Mouse (Mus musculus) spleen, postnatal 4 days (tissue): Measurements from ENCODE around the gene Gm13539.
"Not testable (repeated sequence)": the region's sequence is repeated elsewhere in the genome, so short reads cannot be mapped to it uniquely, and the experiment has no call there.

ENCODE experiments used
- DNase-seq, 2 experiments: peaks; one replicate each; pipeline ENCODE4 v3.0.0; 2022; ENCODE audit warnings: low spot score in 2 of 2

Gm13539 gene

GRCm38 (mm10) chr2:25781957-25782356 lies at the start of gene Gm13539:
Gene Gm13539, plus strand, starts transcription at chr2:25782257.
- DNase-seq: no peak

GRCm38 (mm10) chr2:25733199-25733930 lies 48.7 kb upstream of the Gm13539 start:
- DNase-seq: no peak

DNA sequence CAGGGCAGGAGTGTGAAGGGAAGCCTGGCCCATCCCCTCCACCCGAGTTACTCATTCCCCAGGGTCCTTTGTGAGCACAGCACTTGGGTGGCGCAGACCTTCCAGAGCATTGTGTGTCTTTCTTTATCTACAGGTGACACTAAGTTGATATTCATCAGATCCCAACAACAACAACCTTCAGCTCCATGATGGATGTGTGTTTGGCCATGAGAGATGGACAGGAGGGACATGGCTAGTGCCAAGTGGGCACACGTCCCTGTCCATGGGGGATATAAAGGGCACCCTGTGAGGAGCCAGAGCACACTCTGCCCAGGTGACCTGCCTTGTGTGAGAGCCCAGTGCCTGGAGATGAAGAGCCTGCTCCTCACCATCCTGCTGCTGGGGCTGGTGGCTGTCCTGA lies 45.3 kb upstream of the Gm13539 start, which contains the start of gene Obp2b:
Obp2b (plus strand) TSS at position 301 of the 400 bp plus-strand sequence.
- not testable (repeated sequence) for DNase-seq

DNA sequence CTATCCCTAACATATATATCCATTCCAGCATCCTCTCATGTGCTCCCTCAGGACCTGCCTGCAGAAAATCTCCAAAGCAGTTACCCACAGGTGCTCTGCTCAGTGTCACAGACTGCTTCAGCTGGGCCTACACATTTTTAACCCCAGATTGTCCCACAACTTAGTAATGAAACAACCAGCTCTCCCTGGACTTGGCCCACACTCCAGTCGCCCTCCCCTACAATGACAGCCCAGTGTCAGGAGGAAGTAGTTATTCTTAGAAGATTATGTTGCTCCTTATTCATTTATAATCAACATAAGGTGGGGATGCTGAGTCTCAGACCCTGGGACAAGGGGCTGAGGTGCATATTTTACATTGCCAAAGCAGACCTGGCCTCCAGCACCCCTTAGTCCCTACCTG lies 40.4 kb upstream of the Gm13539 start:
- no peak for DNase-seq

DNA sequence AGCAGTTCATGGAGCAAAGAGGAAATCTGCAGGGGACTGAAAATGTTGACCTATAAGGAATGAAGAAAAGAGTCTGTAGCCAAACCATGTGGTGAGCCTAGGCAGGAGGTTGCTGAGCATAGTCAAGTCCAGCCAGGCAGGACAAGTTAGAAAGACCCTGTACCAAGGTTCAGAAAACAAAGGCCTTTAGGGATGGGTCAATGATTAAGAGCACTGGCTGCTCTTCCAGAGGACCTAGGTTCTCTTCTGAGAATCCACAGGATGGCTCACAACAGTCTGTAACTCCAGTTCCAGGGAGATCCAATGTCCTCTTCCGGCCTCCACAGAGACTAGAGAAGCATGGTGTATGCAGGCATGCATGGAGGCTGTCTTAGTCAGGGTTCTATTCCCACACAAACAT lies 27.9 kb upstream of the Gm13539 start:
- peak in 1 of 2 experiments; percentile 20 for DNase-seq

DNA sequence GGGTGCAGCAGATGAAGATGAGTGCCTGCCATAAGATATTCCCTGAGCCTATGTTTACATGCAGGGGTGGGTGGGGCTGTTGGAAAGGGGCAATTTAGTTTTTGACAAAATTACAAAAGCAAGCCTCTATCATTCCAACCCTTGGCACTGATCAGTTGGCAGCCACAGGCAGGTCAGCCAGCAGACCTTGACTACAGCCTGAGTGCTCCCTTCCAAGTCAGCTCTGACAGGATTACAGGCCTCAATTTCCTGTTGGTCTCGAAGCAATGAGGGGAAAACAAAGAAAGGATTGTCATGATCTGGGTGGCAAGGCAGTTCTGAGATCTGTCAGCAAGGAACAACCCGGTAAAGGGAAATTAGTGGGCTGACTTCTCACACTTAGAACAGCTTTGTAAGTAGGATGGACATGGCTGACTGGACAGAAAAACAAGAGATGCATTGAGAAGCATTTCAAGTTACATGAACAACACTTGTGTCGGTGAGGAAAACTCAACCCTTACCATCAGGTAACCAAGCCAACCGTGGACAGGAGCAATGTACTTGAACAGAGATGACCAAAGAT lies 23.9 kb upstream of the Gm13539 start:
- DNase-seq: no peak

DNA sequence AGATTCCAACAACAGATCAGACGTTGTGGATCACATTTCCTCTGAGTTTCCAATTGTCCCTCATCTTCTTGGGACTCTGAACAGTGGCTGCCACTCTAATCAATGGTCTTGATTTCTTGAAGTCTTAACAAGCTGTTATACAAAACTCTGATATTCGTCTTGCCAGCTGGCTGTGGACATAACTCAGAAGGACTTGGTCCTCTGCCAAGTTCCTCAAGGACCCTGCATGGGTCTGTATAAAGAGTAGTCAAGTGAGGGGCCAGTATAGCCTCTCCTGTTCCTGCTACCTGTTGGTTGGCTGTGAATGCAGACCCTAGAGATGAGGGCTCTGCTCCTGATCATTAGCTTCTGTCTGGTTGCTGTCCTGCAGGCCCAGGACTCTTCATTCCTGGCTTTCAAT lies 16.8 kb upstream of the Gm13539 start, which contains the start of gene Lcn3:
Lcn3 (plus strand) TSS at position 301 of the 400 bp plus-strand sequence.
- DNase-seq: no peak

GRCm38 (mm10) chr2:25767764-25768163 lies 14.3 kb upstream of the Gm13539 start:
- no peak for DNase-seq

DNA sequence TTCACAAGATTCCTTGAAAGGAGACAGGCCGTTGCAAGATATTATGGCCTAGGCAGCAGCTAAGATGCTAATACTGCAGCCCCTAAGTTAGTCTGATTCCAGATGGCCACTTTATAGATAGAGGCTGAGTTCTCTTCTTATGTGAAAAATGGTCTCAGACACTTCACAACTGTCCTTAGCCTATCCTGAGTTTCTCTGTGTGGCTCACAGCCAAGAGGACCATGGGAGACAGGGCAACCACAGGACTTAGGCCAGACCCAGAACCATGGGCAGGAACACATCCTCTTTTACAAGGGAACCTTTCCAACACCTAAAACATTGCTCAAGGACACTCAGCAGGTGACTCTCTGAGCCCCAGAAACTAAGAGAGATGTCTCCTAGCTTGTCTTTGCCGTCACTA lies 8.6 kb upstream of the Gm13539 start:
- no peak for DNase-seq

- DNase-seq: no peak
These were observed 7.4 kb upstream of the Gm13539 start for GRCm38 (mm10) chr2:25774640-25775039.

DNA sequence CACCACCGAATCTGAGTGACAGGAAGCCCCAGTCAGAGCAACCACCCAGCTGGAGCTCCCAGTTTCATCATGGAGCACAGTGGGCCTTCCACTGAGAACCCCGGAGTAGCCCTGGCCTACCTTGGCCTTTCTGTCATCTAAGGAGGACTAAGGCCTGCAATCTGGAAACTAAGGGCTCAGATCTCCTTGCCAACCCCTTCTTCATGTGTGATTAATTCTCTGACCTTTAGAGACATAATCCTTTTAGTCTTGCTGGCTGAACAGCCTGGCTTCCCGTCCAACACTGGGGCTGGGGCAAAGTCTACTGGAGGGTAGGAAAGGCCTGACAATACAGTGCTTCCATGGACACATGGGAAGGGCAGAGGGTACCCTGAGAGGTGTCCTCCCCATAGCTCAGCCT lies 6.1 kb upstream of the Gm13539 start:
- DNase-seq: no peak

- DNase-seq: no peak
These were observed 5.3 kb upstream of the Gm13539 start, which contains the start of gene Lcn11 for GRCm38 (mm10) chr2:25776717-25777116. Gene Lcn11, plus strand, starts transcription at chr2:25777017.

DNA sequence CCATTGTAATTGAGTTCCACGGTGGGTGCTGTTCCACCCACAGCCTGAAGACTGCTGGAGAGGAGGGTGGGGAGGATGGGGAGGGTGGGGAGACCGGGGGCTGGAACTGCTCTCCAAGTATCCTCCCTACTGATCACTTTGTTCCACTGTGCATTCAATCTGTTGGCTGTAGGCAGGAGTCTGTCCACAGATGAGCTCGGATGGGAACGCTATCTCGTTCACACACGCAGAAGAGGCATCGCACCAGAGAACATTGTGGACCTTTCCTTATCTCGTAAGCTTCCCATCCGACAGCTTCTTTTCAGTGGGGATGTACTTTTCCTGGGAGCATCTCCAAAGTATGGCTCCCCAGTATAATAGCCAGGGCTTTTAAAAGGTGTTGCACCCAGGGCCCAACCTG lies 3.0 kb upstream of the Gm13539 start:
- no peak for DNase-seq

DNA sequence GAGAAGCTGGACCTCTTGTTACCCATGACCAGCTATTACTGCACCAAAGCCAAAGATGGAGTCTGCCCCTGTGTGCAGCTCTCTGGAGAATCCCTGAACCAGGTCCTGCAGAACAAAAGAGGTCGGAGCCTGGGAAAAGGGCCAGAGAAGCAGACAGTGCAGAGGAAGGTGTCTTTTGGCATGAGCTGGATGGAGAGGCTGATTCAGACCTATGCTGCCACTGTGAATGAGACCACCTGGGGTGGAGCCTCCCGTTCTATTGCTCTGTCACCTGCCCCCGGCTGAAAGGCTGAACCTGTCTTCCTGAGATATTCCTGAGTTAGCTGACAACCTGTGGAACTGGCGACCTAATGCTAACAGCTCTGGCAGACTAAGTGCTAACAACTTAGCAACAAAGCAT lies 1.1 kb upstream of the Gm13539 start:
- no peak for DNase-seq

GRCm38 (mm10) chr2:25785573-25786322 lies 3.7 kb downstream of the Gm13539 start:
- no peak for DNase-seq

- DNase-seq: no peak
These were observed 7.0 kb downstream of the Gm13539 start for GRCm38 (mm10) chr2:25789092-25789491.

GRCm38 (mm10) chr2:25797635-25798034 lies 15.6 kb downstream of the Gm13539 start:
- no peak for DNase-seq

DNA sequence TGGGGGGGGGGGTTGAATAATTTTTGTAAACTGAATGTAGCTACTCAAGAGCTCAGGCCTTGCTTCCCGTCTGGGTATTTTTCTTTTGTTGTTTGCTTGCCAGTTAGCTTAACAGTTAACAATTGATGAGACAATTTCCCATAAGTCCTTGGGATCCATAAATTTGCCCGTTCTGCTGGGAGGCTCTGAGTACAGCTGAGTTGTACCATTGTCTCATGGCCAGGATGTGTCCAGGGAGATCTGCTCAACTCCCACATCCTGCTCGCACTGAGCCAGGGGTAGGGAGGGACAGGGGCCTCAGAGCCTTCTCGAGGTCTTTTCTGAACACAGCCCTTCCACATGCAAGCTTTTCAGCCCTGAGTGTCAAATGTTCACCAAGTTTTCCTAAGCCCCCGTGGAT lies 16.0 kb downstream of the Gm13539 start:
- DNase-seq: no peak

- no peak for DNase-seq
These were observed 29.7 kb downstream of the Gm13539 start for GRCm38 (mm10) chr2:25811711-25812110.

GRCm38 (mm10) chr2:25813364-25813763 lies 31.3 kb downstream of the Gm13539 start:
- DNase-seq: peak in 1 of 2 experiments; percentile 6

GRCm38 (mm10) chr2:25815748-25816147 lies 33.7 kb downstream of the Gm13539 start, which contains the start of gene Glt6d1:
Gene Glt6d1, minus strand, starts transcription at chr2:25815848.
- DNase-seq: not testable (repeated sequence)

DNA sequence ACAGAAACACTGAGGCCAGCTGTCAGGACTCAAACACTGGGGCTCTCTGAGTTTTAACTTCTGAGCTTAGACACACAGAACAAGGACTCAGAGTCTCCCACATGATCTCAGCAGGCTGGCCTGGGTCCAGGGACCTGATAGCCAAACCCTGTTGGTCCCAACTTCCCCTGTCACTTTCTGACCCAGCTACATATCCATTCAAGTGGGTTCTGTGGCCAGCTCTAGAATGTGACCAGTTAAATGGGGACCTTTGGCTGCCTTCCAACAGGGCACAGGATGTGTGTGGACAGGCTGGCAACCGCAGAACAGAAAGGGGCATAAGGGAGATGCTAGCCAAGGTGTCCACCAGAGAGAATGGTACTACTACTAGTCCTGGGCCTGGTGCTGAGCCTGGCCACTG lies 40.7 kb downstream of the Gm13539 start, which contains the start of gene Lcn9:
Lcn9 (plus strand) TSS at position 348 of the 400 bp plus-strand sequence.
- DNase-seq: peak in 1 of 2 experiments; percentile 49
